Mouse (Mus musculus) liver, adult 2 months (tissue): Measurements from ENCODE around the gene Ctnnd1. TPM values are rescaled to one million over a fixed set of nuclear protein-coding genes. Genes with fewer than 3 reads are reported as not detected.
"Not testable (repeated sequence)": the region's sequence is repeated elsewhere in the genome, so short reads cannot be mapped to it uniquely, and the experiment has no call there.

Source experiments
- DNase-seq: peaks from one replicate; pipeline ENCODE4 v3.0.0-alpha.2; 2011; ENCODE audit warnings: low read depth, low spot score; ENCODE audit errors: extremely low read depth
- H3K27ac ChIP-seq: fragments of 200-500 bp; replicated peaks from 2 replicates; pipeline ENCODE4 v1.5.1; 2012; ENCODE audit warnings: low read depth, mild to moderate bottlenecking, control low read depth, inconsistent platforms, low read length; ENCODE audit not compliant: insufficient read depth
- H3K27me3 ChIP-seq: fragments of 200-500 bp; 2 replicates; pipeline ENCODE4 v1.6.1; 2012; ENCODE audit warnings: mild to moderate bottlenecking, moderate library complexity, low read length, inconsistent platforms; ENCODE audit not compliant: control insufficient read depth, insufficient read depth
- H3K36me3 ChIP-seq: fragments of 200-500 bp; 2 replicates; pipeline ENCODE4 v1.6.1; 2012; ENCODE audit warnings: low read length, inconsistent platforms; ENCODE audit not compliant: control insufficient read depth, insufficient read depth
- H3K4me1 ChIP-seq: fragments of 200-500 bp; 2 replicates; pipeline ENCODE4 v1.6.1; 2011; ENCODE audit warnings: low read length; ENCODE audit not compliant: control insufficient read depth, insufficient read depth
- H3K4me3 ChIP-seq: fragments of 200-500 bp; 2 replicates; pipeline ENCODE4 v1.5.1; 2011; ENCODE audit warnings: low read depth, mild to moderate bottlenecking, control low read depth, low read length, moderate library complexity; ENCODE audit not compliant: insufficient read depth
- H3K79me2 ChIP-seq: fragments of 200-500 bp; 2 replicates; pipeline ENCODE4 v1.6.1; 2012; ENCODE audit warnings: inconsistent platforms, mild to moderate bottlenecking, low read length, moderate library complexity; ENCODE audit not compliant: control insufficient read depth, insufficient read depth
- H3K9ac ChIP-seq: fragments of 200-500 bp; 2 replicates; pipeline ENCODE4 v1.6.1; 2012; ENCODE audit warnings: low read depth, mild to moderate bottlenecking, control low read depth, inconsistent platforms, low read length
- CTCF ChIP-seq: fragments of 200-500 bp; IDR thresholded peaks from 2 replicates; pipeline ENCODE4 v1.5.1; 2011; ENCODE audit warnings: low read depth, low read length, control low read depth
- POLR2A ChIP-seq: fragments of 200-500 bp; IDR thresholded peaks from 2 replicates; pipeline ENCODE4 v1.6.1; 2011; ENCODE audit warnings: low read length, control low read depth; ENCODE audit not compliant: insufficient read depth; ENCODE audit errors: extremely low read depth
- WGBS: fragments of 180-500 bp; shearing (Covaris S2); methylation state at CpG from one replicate; pipeline ENCODE4 v1.1.7; 2018; 5-methylcytosine and 5-hydroxymethylcytosine counted together
- polyA plus RNA-seq: library from polyadenylated mRNA; depleted of rRNA; stranded (reverse); fragments of >200 nt; gene quantifications from 2 replicates; pipeline ENCODE4 v1.2.3, GENCODE M21; 2012
- total RNA-seq: library from RNA; depleted of rRNA; stranded (reverse); fragments of >200 nt; gene quantifications from 2 replicates; pipeline ENCODE4 v1.2.3, GENCODE M21; 2014

Gene Ctnnd1
- total and polyA plus RNA-seq, 2 experiments, result 31.4 to 47.4 TPM

GRCm38 (mm10) chr2:84679016-84679415 lies 28.5 kb upstream of the Ctnnd1 start, which contains the start of gene Tmx2:
Gene Tmx2, minus strand, starts transcription at chr2:84679140.
- WGBS, result 14% methylated on average over 8 of the region's 8 CpGs
- Histone ChIP-seq H3K27ac (no peak within 1 kb of the TSS), H3K4me1 (peaks cover 1% of the 10 kb centered on the region; the same call in 1 of the 2 replicates), H3K27me3 (no peaks in the 10 kb centered on the region), H3K9ac (peak within 1 kb of the TSS; percentile 89), H3K36me3 (peaks cover 17% of the 10 kb centered on the region), H3K79me2 (peaks cover 6% of the 10 kb centered on the region; the same call in 1 of the 2 replicates), H3K4me3 (peak within 1 kb of the TSS; percentile 98)
- DNase-seq, result no peak
- no peak for TF ChIP-seq POLR2A

GRCm38 (mm10) chr2:84677968-84678880 lies 27.7 kb upstream of the Ctnnd1 start, which contains the start of the genes Gm28635 and Med19:
Gene Gm28635, minus strand, starts transcription at chr2:84678041.
Gene Med19, plus strand, starts transcription at chr2:84678402.
- Histone ChIP-seq H3K9ac (peak within 1 kb of the TSS; percentile 89), H3K36me3 (peaks cover 21% of the 10 kb centered on the region), H3K27ac (peak within 1 kb of the TSS; percentile 52), H3K4me3 (peak within 1 kb of the TSS; percentile 98), H3K27me3 (no peaks in the 10 kb centered on the region), H3K4me1 (peaks cover 1% of the 10 kb centered on the region; the same call in 1 of the 2 replicates), H3K79me2 (peaks cover 6% of the 10 kb centered on the region; the same call in 1 of the 2 replicates)
- TF ChIP-seq POLR2A (0 out of 2 replicates have a peak, but pooled peaks have one; percentile 36), CTCF (no peak)
- DNase-seq, result peak; percentile 100
- under 1% methylated on average over 44 of the region's 44 CpGs for WGBS

GRCm38 (mm10) chr2:84677270-84677967 lies 26.9 kb upstream of the Ctnnd1 start:
- Histone ChIP-seq H3K79me2 (peaks cover 6% of the 10 kb centered on the region; the same call in 1 of the 2 replicates), H3K4me3 (peak overlapping the region; percentile 87), H3K27ac (peak overlapping the region; percentile 52), H3K36me3 (peaks cover 27% of the 10 kb centered on the region), H3K27me3 (no peaks in the 10 kb centered on the region), H3K4me1 (peaks cover 1% of the 10 kb centered on the region; the same call in 1 of the 2 replicates), H3K9ac (peak overlapping the region; percentile 76)
- TF ChIP-seq POLR2A (no peak), CTCF (peak; percentile 42; the same call in 1 of the 2 replicates)
- 4% methylated on average over 22 of the region's 22 CpGs for WGBS
- peak; percentile 52 for DNase-seq

DNA sequence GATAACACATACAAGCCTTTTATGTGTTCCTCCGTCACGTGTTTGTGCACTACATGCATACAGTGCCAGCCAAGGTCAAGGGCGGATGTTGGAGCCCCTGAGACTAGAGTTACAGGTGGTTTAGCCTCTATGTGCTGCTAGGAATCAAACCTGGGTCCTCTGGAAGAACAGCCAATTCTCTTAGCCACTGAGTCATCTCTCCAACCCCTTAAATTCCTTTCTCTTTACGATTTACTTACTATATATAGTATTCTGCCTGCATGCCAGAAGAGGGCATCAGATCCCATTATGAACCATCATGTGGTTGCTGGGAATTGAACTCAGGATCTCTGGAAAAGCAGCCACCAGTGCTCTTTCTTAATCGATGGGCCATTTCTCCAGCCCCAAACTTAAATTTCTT lies 21.0 kb upstream of the Ctnnd1 start:
- H3K79me2 ChIP-seq, H3K27ac ChIP-seq, H3K9ac ChIP-seq, H3K4me3 ChIP-seq, DNase-seq, H3K27me3 ChIP-seq, H3K4me1 ChIP-seq: not testable (repeated sequence)
- 76% methylated on average over 4 of the region's 5 CpGs for WGBS
- peaks cover 26% of the 10 kb centered on the region for H3K36me3 ChIP-seq

- Histone ChIP-seq H3K9ac (peak within 1 kb of the TSS; percentile 85), H3K27me3 (no peaks in the 10 kb centered on the region), H3K4me3 (peak within 1 kb of the TSS; percentile 97), H3K4me1 (peaks cover 7% of the 10 kb centered on the region; the same call in 1 of the 2 replicates), H3K27ac (peak within 1 kb of the TSS; percentile 13; the same call in 1 of the 2 replicates), H3K79me2 (no peaks in the 10 kb centered on the region), H3K36me3 (peaks cover 24% of the 10 kb centered on the region)
- TF ChIP-seq POLR2A (no peak), CTCF (no peak)
- WGBS, result 1% methylated on average over 20 of the region's 20 CpGs
- peak; percentile 55 for DNase-seq
Observed at GRCm38 (mm10) chr2:84670569-84670933, 20.0 kb upstream of the Ctnnd1 start, which contains the start of gene Selenoh. Gene Selenoh, minus strand, starts transcription at chr2:84670770.
